Mouse (Mus musculus) spleen, postnatal 10 days (tissue): ENCODE results near the gene Cdkl4.
"Not testable (repeated sequence)": the region's sequence is repeated elsewhere in the genome, so short reads cannot be mapped to it uniquely, and the experiment has no call there.

Source experiments
- DNase-seq, 2 experiments: peaks; one replicate each; pipeline ENCODE4 v3.0.0; 2021 to 2022; ENCODE audit warnings: low spot score in 2 of 2

The Cdkl4 gene

DNA sequence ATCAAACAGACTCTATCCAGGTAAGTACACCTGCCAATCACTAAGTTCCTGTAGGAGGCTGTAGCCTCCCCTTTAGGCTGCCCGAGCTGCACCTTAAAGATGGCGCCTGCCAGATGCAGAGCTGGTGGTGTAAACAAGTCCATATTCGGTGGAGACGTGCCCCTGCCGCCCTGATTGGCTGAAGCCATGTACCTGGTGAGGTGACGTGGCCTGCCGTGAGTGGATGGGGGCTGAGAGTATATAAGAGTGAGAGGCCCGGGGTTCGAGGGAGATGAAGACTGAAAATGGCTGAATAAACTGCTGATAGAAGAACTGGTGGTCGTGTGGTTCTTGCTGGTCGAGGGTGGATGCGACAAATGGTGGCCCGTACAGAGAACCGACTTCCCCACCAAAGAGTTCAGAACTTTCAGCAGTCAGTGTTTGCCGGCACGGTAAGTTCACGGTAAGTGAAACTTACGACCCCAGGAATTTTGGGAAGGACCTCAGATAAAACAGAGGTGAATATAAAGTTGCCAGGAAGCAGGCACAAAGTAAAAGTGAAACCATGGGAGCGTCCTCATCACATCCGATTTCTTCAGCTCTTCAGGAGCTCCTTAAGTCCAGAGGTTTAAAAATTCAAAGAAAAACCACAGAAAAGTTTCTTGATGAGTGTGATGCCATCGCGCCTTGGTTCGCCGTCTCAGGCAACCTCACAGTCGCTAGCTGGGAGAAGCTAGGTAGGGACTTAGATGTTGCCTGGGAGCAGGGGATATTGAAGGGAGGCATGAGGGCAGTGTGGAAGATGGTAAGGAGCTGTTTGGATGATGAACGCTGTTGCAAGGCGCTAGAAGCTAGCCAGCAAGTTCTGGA lies 13.6 kb downstream of the Cdkl4 start:
- DNase-seq = peak; percentile 32 to 52

- DNase-seq = no peak
These were observed 14.8 kb downstream of the Cdkl4 start for GRCm38 (mm10) chr17:80562792-80563191.

GRCm38 (mm10) chr17:80560669-80561401 lies 16.8 kb downstream of the Cdkl4 start:
- peak; percentile 54 to 83 for DNase-seq

DNA sequence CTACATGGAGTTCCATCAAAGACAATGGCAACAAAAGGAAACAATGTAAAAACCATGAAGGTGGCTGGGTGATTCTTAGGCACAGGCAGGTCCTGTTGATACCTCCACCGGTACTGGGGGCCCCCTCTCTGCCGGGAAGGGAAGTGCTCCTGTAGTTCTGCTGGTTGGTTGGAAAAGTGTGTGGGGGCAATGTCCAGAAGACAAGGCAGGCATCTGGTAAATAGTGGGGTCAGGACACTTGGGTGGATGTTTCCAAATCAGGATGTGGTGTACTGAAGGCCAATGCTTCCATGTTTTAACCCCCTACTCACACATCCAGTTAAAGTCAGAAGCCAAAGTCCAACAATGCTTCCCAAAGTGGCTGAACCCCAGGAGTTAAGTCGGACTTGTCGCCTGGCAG lies 17.9 kb downstream of the Cdkl4 start:
- DNase-seq = no peak

DNA sequence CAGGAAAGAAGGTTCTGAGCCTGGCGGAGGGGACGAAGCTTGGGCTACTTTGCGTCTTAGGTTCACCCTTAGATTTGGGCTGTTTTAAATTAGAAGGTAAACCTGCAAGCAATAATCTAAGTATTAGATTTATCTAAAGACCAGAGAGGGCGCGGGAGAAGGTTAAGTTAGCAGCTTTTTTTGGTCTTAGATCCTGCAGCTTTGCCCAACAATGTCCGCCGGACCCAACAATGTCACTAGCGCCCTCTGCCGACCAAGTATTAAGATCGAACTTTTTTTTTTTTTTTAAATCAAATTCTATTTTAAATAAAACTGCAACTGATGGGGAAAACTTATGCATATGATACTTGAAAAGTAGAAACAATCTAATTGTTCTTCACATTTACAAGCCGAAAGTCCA lies 18.6 kb downstream of the Cdkl4 start:
- peak in 1 of 2 experiments; percentile 82 for DNase-seq

DNA sequence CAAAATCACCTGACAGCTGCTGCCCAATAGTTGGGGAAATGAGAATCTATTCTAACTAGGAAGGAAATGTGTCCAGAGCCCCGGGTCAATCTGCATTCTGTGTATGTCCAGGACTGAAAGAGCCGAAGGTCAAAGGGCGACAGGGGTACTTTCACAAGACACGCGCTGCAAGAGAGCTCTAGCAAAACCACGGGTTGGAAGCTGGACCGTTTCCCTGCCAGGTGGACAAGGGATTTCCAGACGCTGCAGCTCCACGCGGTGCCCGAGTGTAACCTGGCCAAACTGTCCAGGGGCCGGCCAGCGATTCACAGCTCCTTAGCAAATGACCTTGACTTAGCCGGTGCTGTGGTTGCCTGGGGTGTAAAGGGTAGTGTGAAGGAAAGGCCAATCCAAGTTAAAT lies 19.0 kb downstream of the Cdkl4 start:
- no peak for DNase-seq

DNA sequence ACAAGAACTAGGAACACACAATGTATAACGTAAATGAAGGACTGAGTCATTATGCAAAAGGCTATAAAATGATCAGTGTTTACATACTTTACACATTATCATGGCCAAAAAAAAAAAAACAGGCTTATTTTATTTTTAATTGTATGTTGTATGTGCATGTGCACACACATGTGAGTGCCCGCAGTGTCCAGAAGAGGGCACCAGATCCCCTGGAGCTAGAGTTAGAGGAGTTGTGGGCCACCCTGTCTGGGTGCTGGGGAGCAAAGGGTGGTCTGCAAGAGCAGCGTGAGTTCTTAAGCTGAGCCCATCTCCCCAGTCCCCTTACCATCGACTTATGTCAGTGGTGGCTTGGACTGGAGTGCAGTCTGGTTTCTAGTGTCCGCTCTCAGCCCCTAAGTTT lies 20.2 kb downstream of the Cdkl4 start:
- no peak for DNase-seq

GRCm38 (mm10) chr17:80553318-80554270 lies 24.0 kb downstream of the Cdkl4 start:
- peak; percentile 59 to 73 for DNase-seq

GRCm38 (mm10) chr17:80552653-80553052 lies 25.0 kb downstream of the Cdkl4 start:
- no peak for DNase-seq

DNA sequence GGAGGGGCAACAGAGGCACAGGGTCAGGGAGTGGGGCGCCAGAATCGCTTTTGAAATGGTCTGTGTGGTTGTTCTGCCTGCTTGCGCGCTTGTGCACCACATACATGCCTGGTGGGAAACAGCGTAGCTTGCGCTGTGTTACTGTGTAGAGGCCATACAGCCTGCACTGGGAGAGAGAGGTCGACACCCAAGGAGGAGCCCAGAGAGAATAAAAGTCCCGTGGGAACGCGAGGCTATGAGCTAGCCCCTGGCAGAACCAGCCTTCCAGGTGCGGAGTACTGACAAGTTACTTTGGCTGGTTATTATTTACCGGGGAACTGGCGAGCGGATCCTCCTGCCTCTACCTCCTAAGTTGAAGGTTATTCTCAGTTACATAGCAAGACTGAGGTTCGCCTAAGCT lies 26.6 kb downstream of the Cdkl4 start:
- peak in 1 of 2 experiments; percentile 7 for DNase-seq

- DNase-seq = peak in 1 of 2 experiments; percentile 2
These were observed 30.8 kb downstream of the Cdkl4 start for GRCm38 (mm10) chr17:80546846-80547245.

DNA sequence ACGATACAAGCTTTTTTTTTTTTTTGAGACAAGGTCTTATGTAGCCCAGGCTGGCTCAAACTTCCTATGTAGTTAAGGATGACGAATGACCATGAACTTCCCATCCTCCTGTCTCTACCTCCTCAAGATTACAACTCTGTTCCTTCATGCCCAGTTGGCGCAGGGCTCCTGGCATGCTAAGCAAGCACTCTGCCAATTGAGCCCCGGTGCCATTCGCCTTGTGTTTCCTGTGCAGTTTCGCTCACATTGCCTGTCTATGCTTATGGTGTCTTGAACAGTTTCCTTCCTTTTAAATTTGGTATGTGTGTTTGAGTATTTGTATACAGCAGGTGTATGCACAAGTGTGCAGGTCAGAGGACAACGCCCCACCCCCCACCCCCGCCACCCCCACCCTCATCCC lies 31.4 kb downstream of the Cdkl4 start:
- peak in 1 of 2 experiments; percentile 5 for DNase-seq

GRCm38 (mm10) chr17:80543646-80544045 lies 34.0 kb downstream of the Cdkl4 start:
- DNase-seq = peak in 1 of 2 experiments; percentile 11

- no peak for DNase-seq
These were observed 40.5 kb downstream of the Cdkl4 start for GRCm38 (mm10) chr17:80537136-80537535.

- no peak for DNase-seq
These were observed 42.0 kb downstream of the Cdkl4 start for GRCm38 (mm10) chr17:80535633-80536032.

- DNase-seq = not testable (repeated sequence)
These were observed 46.3 kb downstream of the Cdkl4 start for GRCm38 (mm10) chr17:80531351-80531750.

GRCm38 (mm10) chr17:80523231-80523630 lies 54.4 kb downstream of the Cdkl4 start:
- no peak for DNase-seq

- no peak for DNase-seq
These were observed 55.4 kb downstream of the Cdkl4 start for GRCm38 (mm10) chr17:80522229-80522556.

GRCm38 (mm10) chr17:80521521-80522228 lies 55.9 kb downstream of the Cdkl4 start:
- DNase-seq = peak in 1 of 2 experiments; percentile 8

- DNase-seq = peak in 1 of 2 experiments; percentile 6
These were observed 57.1 kb downstream of the Cdkl4 start for GRCm38 (mm10) chr17:80520537-80520936.

- no peak for DNase-seq
These were observed 58.8 kb downstream of the Cdkl4 start for GRCm38 (mm10) chr17:80518811-80519210.
